Mouse (Mus musculus) layer of hippocampus, adult 9-11 months (tissue): ENCODE measurements around the gene Unc80.

Source experiments
- DNase-seq: peaks from one replicate; pipeline ENCODE4 v3.0.0; 2022

The Unc80 gene

GRCm38 (mm10) chr1:66730581-66730980 lies 262.4 kb downstream of the Unc80 start:
- no peak for DNase-seq
